Mouse (Mus musculus) forebrain, embryonic 10.5 days (tissue): Measurements from ENCODE around the gene Kcnk7. TPM values are rescaled to one million over a fixed set of nuclear protein-coding genes. Genes with fewer than 3 reads are reported as not detected.
A peak's percentile ranks its signal among the peaks of the same experiment; 100 is the strongest.

Experiments used
- DNase-seq: peaks from one replicate; pipeline ENCODE4 v3.0.0-alpha.2; 2017; ENCODE audit warnings: low spot score; ENCODE audit errors: extremely low spot score
- H3K27ac ChIP-seq: fragments of 300-500 bp; sonication (generic); 2 replicates; pipeline ENCODE4 v1.5.1; 2016; ENCODE audit warnings: mild to moderate bottlenecking
- H3K27me3 ChIP-seq: fragments of 300-500 bp; sonication (generic); 2 replicates; pipeline ENCODE4 v1.6.1; 2016; ENCODE audit warnings: mild to moderate bottlenecking; ENCODE audit not compliant: poor library complexity, severe bottlenecking
- H3K36me3 ChIP-seq: fragments of 300-500 bp; sonication (generic); replicated peaks from 2 replicates; pipeline ENCODE4 v1.6.1; 2016; ENCODE audit warnings: mild to moderate bottlenecking, moderate library complexity
- H3K4me1 ChIP-seq: fragments of 300-500 bp; sonication (generic); 2 replicates; pipeline ENCODE4 v1.6.1; 2016
- H3K4me3 ChIP-seq: fragments of 300-500 bp; sonication (generic); 2 replicates; pipeline ENCODE4 v1.5.1; 2016; ENCODE audit warnings: mild to moderate bottlenecking, moderate library complexity
- H3K9me3 ChIP-seq: fragments of 300-500 bp; sonication (generic); 2 replicates; pipeline ENCODE4 v1.6.1; 2016; ENCODE audit warnings: mild to moderate bottlenecking, moderate library complexity
- WGBS: fragments of 180-500 bp; shearing (Covaris S2); methylation state at CpG from one replicate; pipeline ENCODE4 v1.1.7; 2016; 5-methylcytosine and 5-hydroxymethylcytosine counted together
- polyA plus RNA-seq: library from polyadenylated mRNA; unstranded; fragments of >200 nt; fragmentation: Nextera tagmentation; extraction: Ambion mirVana; gene quantifications from 2 replicates; pipeline ENCODE4 v1.2.1, GENCODE M21; 2016

Kcnk7 gene
- 0.19 TPM in 1 of 2 replicates, not detected in the other for polyA plus RNA-seq

DNA sequence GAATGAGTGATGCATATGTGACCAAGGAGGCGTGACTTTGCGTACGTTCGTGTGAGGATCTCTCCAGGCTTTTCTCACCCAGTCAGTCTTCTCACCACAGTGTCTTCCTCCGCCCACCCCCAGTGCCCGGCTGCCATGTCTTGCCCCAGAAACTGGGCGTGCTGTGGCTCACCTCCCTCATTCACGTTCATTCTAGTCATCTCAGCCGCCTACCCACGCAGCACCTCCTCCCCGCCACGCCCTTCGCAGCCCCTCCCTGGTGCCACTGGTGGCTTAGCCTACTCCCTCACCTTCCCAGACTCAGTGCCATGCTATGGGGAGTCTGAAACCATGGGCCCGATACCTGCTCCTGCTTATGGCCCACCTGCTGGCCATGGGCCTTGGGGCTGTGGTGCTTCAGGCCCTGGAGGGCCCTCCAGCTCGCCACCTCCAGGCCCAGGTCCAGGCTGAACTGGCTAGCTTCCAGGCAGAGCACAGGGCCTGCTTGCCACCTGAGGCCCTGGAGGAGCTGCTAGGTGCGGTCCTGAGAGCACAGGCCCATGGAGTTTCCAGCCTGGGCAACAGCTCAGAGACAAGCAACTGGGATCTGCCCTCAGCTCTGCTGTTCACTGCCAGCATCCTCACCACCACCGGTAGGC is at the start of gene Kcnk7:
TSS of gene Kcnk7 (plus strand) at position 205 of the 638 bp plus-strand sequence.
- Histone ChIP-seq H3K27me3 (no peaks in the 10 kb centered on the region), H3K4me1 (peaks cover 12% of the 10 kb centered on the region), H3K9me3 (no peaks in the 10 kb centered on the region), H3K27ac (peak within 1 kb of the TSS; percentile 32; the same call in 1 of the 2 replicates), H3K36me3 (peaks cover 75% of the 10 kb centered on the region), H3K4me3 (no peak within 1 kb of the TSS)
- WGBS = 79% methylated on average over 17 of the region's 17 CpGs
- DNase-seq = no peak

DNA sequence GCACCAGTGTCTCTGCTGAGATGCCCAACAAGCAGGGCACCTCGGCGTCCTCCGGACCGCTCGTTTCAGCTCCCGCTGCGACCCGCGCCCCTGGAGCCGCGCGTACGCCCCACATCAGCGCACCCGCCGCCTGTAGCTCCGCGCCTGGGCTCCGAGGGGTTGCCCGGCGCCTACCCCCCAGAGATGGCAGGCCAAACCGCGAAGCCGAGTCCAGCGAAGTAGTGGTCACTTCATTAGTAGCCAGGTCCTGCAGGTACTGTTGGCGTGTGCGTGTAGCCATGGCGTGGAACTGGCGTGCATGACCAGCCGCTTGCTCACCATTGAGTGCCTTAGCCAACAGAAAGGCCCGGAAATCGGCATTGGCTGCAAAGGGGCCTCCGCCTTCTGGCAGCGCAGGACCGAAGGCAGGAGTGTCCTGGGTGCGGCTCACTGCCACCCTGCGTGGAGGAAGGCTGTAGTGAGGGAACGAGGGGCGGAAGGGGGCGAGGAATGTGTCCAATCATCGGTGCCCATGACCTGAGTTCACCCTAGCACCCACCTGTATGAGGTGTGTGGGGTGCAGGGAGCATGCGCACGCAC is 49.4 kb upstream of the Kcnk7 start:
- peak; percentile 33 for DNase-seq

DNA sequence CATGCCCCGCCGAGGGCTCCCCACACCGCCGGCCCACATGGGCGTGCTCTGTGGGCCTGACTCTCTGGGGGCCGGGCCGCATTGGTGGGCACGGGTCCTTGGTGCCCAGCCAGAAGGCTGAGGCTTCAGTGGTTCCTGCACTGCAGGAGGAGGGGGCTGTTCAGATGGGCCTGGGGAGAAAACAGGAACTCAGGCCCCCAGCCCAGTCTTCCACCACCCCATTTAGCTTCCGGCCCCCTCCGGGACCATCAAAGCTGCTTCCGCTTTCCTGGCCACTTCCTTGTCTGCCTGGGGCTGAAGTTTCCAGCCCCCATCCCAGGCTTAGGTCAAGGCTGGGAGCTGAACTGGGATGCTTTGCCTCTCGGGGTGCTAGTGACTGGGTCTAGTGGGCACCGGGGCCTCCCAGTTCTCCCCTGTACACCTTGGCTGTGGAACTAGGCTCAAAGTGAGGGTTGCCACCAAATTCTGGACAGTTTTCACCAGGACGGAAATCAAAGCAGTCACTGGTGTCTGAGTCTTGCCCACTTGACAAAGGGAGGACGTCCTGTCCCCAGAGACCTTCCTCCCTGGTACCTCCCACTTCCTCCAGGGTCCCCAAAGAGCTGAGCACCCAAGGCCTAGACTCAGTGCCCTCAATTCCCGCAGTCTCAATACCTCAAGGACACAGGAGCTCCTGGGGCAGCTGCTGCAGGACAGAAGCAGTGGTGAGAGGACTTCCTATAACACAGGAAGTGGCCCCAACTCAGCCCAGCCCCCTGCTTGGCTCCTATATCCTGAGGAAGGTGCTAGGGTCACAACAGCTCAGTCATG is 43.0 kb upstream of the Kcnk7 start:
- peaks cover 40% of the 10 kb centered on the region for H3K4me1 ChIP-seq
- H3K27ac ChIP-seq = peak overlapping the region; percentile 60
- H3K27me3 ChIP-seq = peaks cover 9% of the 10 kb centered on the region
- peaks cover 44% of the 10 kb centered on the region for H3K36me3 ChIP-seq
- H3K4me3 ChIP-seq = peak overlapping the region; percentile 26
- no peak for DNase-seq
- H3K9me3 ChIP-seq = no peaks in the 10 kb centered on the region
- WGBS = 88% methylated on average over 16 of the region's 16 CpGs

More for the DNA sequence above, 49.4 kb upstream of the Kcnk7 start:
- Histone ChIP-seq H3K36me3 (peaks cover 53% of the 10 kb centered on the region), H3K9me3 (no peaks in the 10 kb centered on the region), H3K4me1 (peaks cover 24% of the 10 kb centered on the region), H3K27ac (peak overlapping the region; percentile 60; the same call in 1 of the 2 replicates), H3K4me3 (peak overlapping the region; percentile 62), H3K27me3 (peaks cover 52% of the 10 kb centered on the region)
- WGBS = 7% methylated on average over 43 of the region's 43 CpGs

- 87% methylated on average over 8 of the region's 8 CpGs for WGBS
- peaks cover 47% of the 10 kb centered on the region for H3K36me3 ChIP-seq
Observed at GRCm38 (mm10) chr19:5662310-5662709, 41.9 kb upstream of the Kcnk7 start.

GRCm38 (mm10) chr19:5662981-5663913 is 40.9 kb upstream of the Kcnk7 start, which contains the start of gene Sipa1:
Sipa1 (minus strand) TSS chr19:5663707.
- 2% methylated on average over 32 of the region's 32 CpGs for WGBS
- Histone ChIP-seq H3K4me3 (peak within 1 kb of the TSS; percentile 63), H3K27ac (peak within 1 kb of the TSS; percentile 86), H3K4me1 (peaks cover 40% of the 10 kb centered on the region), H3K36me3 (peaks cover 54% of the 10 kb centered on the region), H3K9me3 (no peaks in the 10 kb centered on the region), H3K27me3 (no peaks in the 10 kb centered on the region)
- DNase-seq = peak; percentile 85

More at GRCm38 (mm10) chr19:5662310-5662709, 41.9 kb upstream of the Kcnk7 start:
- H3K4me1 ChIP-seq = peaks cover 40% of the 10 kb centered on the region
- no peaks in the 10 kb centered on the region for H3K27me3 ChIP-seq
- DNase-seq = no peak
- peak overlapping the region; percentile 63 for H3K4me3 ChIP-seq
- peak overlapping the region; percentile 86 for H3K27ac ChIP-seq
- H3K9me3 ChIP-seq = no peaks in the 10 kb centered on the region

DNA sequence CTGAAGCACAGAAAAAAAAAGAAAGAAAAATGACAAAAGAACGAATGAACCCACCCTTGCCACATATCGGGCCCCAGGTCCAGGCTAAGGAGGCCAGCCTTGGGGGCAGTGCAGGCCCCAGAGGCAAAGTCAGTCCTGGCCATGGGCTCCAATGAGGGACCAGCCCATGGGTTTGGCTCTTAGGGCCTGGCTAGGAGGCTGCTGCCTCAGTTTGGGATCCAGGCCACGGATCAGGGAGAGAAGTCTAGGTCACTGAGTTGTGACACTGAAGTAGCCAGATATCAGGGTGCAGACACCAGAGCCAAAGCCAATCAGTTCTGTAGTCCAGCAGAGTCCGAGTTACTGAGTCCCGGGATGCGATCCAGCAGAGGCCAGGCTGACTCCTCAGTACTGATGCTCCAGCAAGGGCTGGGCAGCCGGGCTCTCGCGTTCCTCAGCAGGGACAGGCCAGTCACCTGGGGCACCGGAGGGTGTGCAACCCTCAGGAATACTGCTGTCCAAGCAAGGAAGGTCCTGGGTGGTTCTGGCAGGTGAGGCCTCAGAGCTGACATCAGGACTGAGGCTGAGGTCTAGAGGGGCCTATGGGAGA is 39.4 kb upstream of the Kcnk7 start:
- H3K4me3 ChIP-seq = no peak overlapping the region; the same call in 1 of the 2 replicates
- no peaks in the 10 kb centered on the region for H3K27me3 ChIP-seq
- peaks cover 62% of the 10 kb centered on the region for H3K36me3 ChIP-seq
- DNase-seq = no peak
- H3K27ac ChIP-seq = no peak overlapping the region
- H3K9me3 ChIP-seq = no peaks in the 10 kb centered on the region
- peaks cover 40% of the 10 kb centered on the region for H3K4me1 ChIP-seq
- WGBS = 94% methylated on average over 10 of the region's 10 CpGs

- Histone ChIP-seq H3K4me3 (no peak overlapping the region), H3K4me1 (peaks cover 40% of the 10 kb centered on the region), H3K27me3 (no peaks in the 10 kb centered on the region), H3K36me3 (peaks cover 63% of the 10 kb centered on the region), H3K27ac (0 out of 2 replicates have a peak overlapping the region, but pooled peaks have one; percentile 44), H3K9me3 (no peaks in the 10 kb centered on the region)
- WGBS = 86% methylated on average over 15 of the region's 15 CpGs
- no peak for DNase-seq
Observed at GRCm38 (mm10) chr19:5665465-5665864, 38.7 kb upstream of the Kcnk7 start.

DNA sequence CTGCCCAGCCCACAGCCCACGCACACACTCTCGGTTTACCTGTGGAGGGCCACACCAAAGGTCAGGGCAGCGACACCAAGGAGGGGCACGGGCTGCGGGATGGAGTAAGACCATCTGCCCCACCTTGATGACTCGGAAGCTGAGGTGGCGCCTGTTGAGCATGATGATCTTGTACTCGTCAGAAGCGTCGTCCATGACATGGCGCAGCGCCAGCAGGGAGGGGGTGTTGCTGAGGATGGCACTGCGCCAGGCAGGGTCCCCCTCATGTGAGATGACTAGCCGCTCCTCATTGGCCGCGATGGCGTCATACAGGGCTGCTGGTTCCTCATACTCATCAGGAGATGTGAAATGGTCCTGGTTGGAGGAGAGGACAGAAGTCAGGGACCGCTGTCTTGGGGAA is 37.8 kb upstream of the Kcnk7 start:
- WGBS = 97% methylated on average over 18 of the region's 18 CpGs
- Histone ChIP-seq H3K27ac (no peak overlapping the region), H3K27me3 (no peaks in the 10 kb centered on the region), H3K36me3 (peaks cover 70% of the 10 kb centered on the region), H3K9me3 (no peaks in the 10 kb centered on the region), H3K4me3 (no peak overlapping the region), H3K4me1 (peaks cover 34% of the 10 kb centered on the region)
- DNase-seq = no peak

DNA sequence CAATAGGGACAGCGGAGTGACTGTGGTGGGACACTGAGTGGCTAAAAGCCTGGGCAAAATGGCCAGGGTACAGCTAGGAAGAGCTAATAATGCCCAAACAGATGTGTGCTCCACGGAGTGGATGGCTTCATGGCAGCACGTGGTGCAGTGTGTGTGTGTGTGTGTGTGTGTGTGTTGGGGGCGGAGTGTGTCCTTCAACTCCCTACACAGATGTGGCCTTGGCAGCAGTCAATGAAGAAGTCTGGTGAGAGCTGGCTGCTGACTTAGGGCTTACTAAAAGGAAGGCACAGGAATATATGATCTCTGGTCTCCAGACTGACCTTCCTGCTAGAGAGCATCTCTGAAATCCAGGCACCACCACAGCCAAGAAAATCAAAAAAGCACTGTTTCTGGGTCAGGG is 35.8 kb upstream of the Kcnk7 start:
- H3K4me3 ChIP-seq = no peak overlapping the region
- H3K4me1 ChIP-seq = peaks cover 16% of the 10 kb centered on the region
- H3K27me3 ChIP-seq = no peaks in the 10 kb centered on the region
- H3K27ac ChIP-seq = no peak overlapping the region
- no peaks in the 10 kb centered on the region for H3K9me3 ChIP-seq
- H3K36me3 ChIP-seq = peaks cover 90% of the 10 kb centered on the region
- 91% methylated on average over 4 of the region's 4 CpGs for WGBS
- no peak for DNase-seq

- no peak for DNase-seq
- no peaks in the 10 kb centered on the region for H3K27me3 ChIP-seq
- no peak overlapping the region for H3K27ac ChIP-seq
- 93% methylated on average over 4 of the region's 4 CpGs for WGBS
- H3K9me3 ChIP-seq = no peaks in the 10 kb centered on the region
- H3K36me3 ChIP-seq = peaks cover 98% of the 10 kb centered on the region
- no peaks in the 10 kb centered on the region for H3K4me1 ChIP-seq
- no peak overlapping the region for H3K4me3 ChIP-seq
Observed at GRCm38 (mm10) chr19:5680432-5680831, 23.7 kb upstream of the Kcnk7 start.

GRCm38 (mm10) chr19:5684236-5684635 is 19.9 kb upstream of the Kcnk7 start:
- H3K27ac ChIP-seq = no peak overlapping the region
- peaks cover 14% of the 10 kb centered on the region for H3K4me1 ChIP-seq
- H3K36me3 ChIP-seq = peaks cover 80% of the 10 kb centered on the region
- WGBS = 92% methylated on average over 12 of the region's 12 CpGs
- no peaks in the 10 kb centered on the region for H3K9me3 ChIP-seq
- H3K4me3 ChIP-seq = 0 out of 2 replicates have a peak overlapping the region, but pooled peaks have one; percentile 3
- H3K27me3 ChIP-seq = no peaks in the 10 kb centered on the region
- no peak for DNase-seq
